Mouse (Mus musculus) cerebellum, postnatal 4 days (tissue): ENCODE measurements around the gene Rac3.
"Not testable (repeated sequence)": the region's sequence is repeated elsewhere in the genome, so short reads cannot be mapped to it uniquely, and the experiment has no call there.

ENCODE experiments used
- DNase-seq, 2 experiments: peaks; one replicate each; pipeline ENCODE4 v3.0.0; 2022; ENCODE audit warnings: low spot score in 2 of 2, mixed read lengths in 1 of 2

Rac3 gene

GRCm38 (mm10) chr11:120728530-120729240, 7.4 kb downstream of the Rac3 start:
- DNase-seq: no peak

GRCm38 (mm10) chr11:120729432-120730050, 8.3 kb downstream of the Rac3 start:
- DNase-seq: not testable (repeated sequence)

- no peak for DNase-seq
Measured at GRCm38 (mm10) chr11:120730331-120730870, 9.1 kb downstream of the Rac3 start.

GRCm38 (mm10) chr11:120731395-120731794, 10.1 kb downstream of the Rac3 start:
- no peak for DNase-seq

GRCm38 (mm10) chr11:120731858-120732680, 10.8 kb downstream of the Rac3 start, which contains the start of gene Cbr2:
TSS of gene Cbr2 (minus strand) at chr11:120732114.
- DNase-seq: no peak

- no peak for DNase-seq
Measured at GRCm38 (mm10) chr11:120733521-120733920, 12.3 kb downstream of the Rac3 start.

GRCm38 (mm10) chr11:120736424-120736823, 15.2 kb downstream of the Rac3 start:
- no peak for DNase-seq

GRCm38 (mm10) chr11:120740981-120741380, 19.7 kb downstream of the Rac3 start:
- no peak for DNase-seq

GRCm38 (mm10) chr11:120744121-120744701, 22.9 kb downstream of the Rac3 start:
- no peak for DNase-seq

GRCm38 (mm10) chr11:120747974-120748373, 26.7 kb downstream of the Rac3 start:
- no peak for DNase-seq

- no peak for DNase-seq
Measured at GRCm38 (mm10) chr11:120749430-120749829, 28.2 kb downstream of the Rac3 start.

GRCm38 (mm10) chr11:120751606-120752005, 30.3 kb downstream of the Rac3 start:
- no peak for DNase-seq

- DNase-seq: no peak
Measured at GRCm38 (mm10) chr11:120760236-120760635, 39.0 kb downstream of the Rac3 start.

- no peak for DNase-seq
Measured at GRCm38 (mm10) chr11:120761811-120762671, 40.8 kb downstream of the Rac3 start.

GRCm38 (mm10) chr11:120762672-120763041, 41.4 kb downstream of the Rac3 start, which contains the start of gene Hmga1b:
TSS of gene Hmga1b (plus strand) at chr11:120762794.
- not testable (repeated sequence) for DNase-seq

GRCm38 (mm10) chr11:120763121-120763999, 42.1 kb downstream of the Rac3 start:
- not testable (repeated sequence) for DNase-seq

GRCm38 (mm10) chr11:120767023-120767422, 45.8 kb downstream of the Rac3 start:
- not testable (repeated sequence) for DNase-seq

GRCm38 (mm10) chr11:120768206-120768605, 46.9 kb downstream of the Rac3 start:
- no peak for DNase-seq

GRCm38 (mm10) chr11:120772749-120773148, 51.5 kb downstream of the Rac3 start:
- DNase-seq: no peak
